Mouse (Mus musculus) small intestine, adult 2 months (tissue): Measurements from ENCODE around the gene Cep68. TPM values are rescaled to one million over a fixed set of nuclear protein-coding genes. Genes with fewer than 3 reads are reported as not detected.

Experiments used
- H3K27ac ChIP-seq: fragments of 200-500 bp; 2 replicates; pipeline ENCODE4 v1.5.1; 2012; ENCODE audit warnings: low read depth, low read length, control low read depth, inconsistent platforms; ENCODE audit not compliant: insufficient read depth
- H3K27me3 ChIP-seq: fragments of 200-500 bp; 2 replicates; pipeline ENCODE4 v1.6.1; 2012; ENCODE audit warnings: mild to moderate bottlenecking, moderate library complexity, low read length, inconsistent platforms; ENCODE audit not compliant: control insufficient read depth, insufficient read depth
- H3K36me3 ChIP-seq: fragments of 200-500 bp; 2 replicates; pipeline ENCODE4 v1.6.1; 2012; ENCODE audit warnings: mild to moderate bottlenecking, low read length, control low read depth, inconsistent platforms; ENCODE audit not compliant: control insufficient read depth, insufficient read depth
- H3K4me1 ChIP-seq: fragments of 200-500 bp; 2 replicates; pipeline ENCODE4 v1.6.1; 2012; ENCODE audit warnings: low read length, inconsistent platforms, mixed read lengths; ENCODE audit not compliant: control insufficient read depth, insufficient read depth, insufficient read length
- H3K4me3 ChIP-seq: fragments of 200-500 bp; 2 replicates; pipeline ENCODE4 v1.5.1; 2012; ENCODE audit warnings: low read depth, mild to moderate bottlenecking, control low read depth, inconsistent platforms, low read length, moderate library complexity
- CTCF ChIP-seq: fragments of 200-500 bp; IDR thresholded peaks from 2 replicates; pipeline ENCODE4 v1.5.1; 2012; ENCODE audit warnings: low read depth, mild to moderate bottlenecking, control low read depth, inconsistent platforms, low read length, moderate library complexity, mixed read lengths; ENCODE audit not compliant: insufficient replicate concordance, insufficient read length; ENCODE audit errors: extremely low read depth
- POLR2A ChIP-seq: fragments of 200-500 bp; IDR thresholded peaks from 2 replicates; pipeline ENCODE4 v1.6.1; 2012; ENCODE audit warnings: low read depth, mild to moderate bottlenecking, control low read depth, inconsistent platforms, low read length, moderate library complexity
- WGBS: fragments of 180-500 bp; shearing (Covaris S2); methylation state at CpG from one replicate; pipeline ENCODE4 v1.1.7; 2018; 5-methylcytosine and 5-hydroxymethylcytosine counted together
- polyA plus RNA-seq: library from polyadenylated mRNA; depleted of rRNA; stranded (reverse); fragments of >200 nt; gene quantifications from 2 replicates; pipeline ENCODE4 v1.2.3, GENCODE M21; 2012; rRNA removed

Cep68 gene
- polyA plus RNA-seq, 1 experiment, result 3.5 TPM

DNA sequence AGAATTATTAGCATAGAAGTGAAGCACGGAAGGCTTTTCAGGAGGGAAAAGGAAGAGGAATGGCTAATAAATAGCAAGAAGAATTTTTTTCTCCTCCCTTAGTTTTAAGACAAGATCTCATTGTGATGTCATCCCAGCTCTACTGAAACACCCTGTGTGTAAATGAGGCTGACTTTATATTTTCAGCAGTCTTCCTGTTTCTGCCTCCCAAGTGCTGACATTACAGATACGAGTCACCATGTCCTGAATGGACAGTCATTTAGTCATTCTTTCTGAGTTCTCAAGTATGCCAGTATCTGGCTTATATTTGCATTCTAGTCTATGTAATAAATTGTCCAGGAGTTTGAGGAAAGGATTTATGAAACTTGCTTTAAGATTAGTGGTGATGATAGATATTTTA is 44.9 kb downstream of the Cep68 start:
- 30% methylated on average over 2 of the region's 2 CpGs for WGBS
- TF ChIP-seq CTCF (no peak), POLR2A (no peak)
- H3K4me3 ChIP-seq, result no peak overlapping the region

DNA sequence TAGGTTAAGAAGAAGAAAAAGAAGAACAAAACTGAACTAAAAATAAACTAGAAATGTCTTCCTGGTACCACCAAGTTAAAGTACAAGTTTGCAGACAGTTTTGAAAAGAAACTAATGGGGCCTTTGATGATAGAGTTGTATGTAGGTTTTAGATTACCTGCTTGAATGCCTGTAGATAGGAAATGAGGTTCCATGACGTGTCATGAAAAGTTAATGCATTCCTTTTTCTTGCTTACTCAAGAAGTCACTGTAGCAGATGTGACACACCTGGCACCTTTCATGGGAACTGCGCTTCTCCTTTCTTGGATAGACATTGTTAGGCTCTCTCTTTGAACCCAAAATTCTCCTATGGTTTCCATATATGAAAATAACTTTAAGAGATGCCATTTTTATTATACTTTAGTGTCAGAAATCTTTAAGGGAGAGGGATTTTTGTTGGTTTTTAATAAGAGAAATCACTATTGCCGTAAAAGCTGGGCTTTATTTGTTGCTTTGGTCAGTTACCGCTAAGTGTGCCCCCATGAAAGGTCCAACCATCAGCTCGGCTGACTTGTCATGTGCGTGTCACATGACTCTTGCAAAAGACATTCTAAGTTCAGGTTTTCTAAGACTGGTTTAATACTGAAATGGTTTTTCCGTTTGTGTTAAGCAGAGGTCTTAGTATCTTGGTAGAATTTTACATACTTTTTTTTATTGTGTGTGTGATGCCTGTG is 46.8 kb downstream of the Cep68 start:
- H3K27ac ChIP-seq, result peak overlapping the region; percentile 92; the same call in 1 of the 2 replicates
- no peaks in the 10 kb centered on the region for H3K36me3 ChIP-seq
- peaks cover 17% of the 10 kb centered on the region; the same call in 1 of the 2 replicates for H3K4me1 ChIP-seq
- peak overlapping the region; percentile 44; the same call in 1 of the 2 replicates for H3K4me3 ChIP-seq
- 3% methylated on average over 7 of the region's 7 CpGs for WGBS
- TF ChIP-seq POLR2A, result no peak
- TF ChIP-seq CTCF, result no peak
- no peaks in the 10 kb centered on the region for H3K27me3 ChIP-seq

More for the DNA sequence above, 44.9 kb downstream of the Cep68 start:
- H3K27me3 ChIP-seq, result no peaks in the 10 kb centered on the region
- H3K27ac ChIP-seq, result peak overlapping the region; percentile 7; the same call in 1 of the 2 replicates
- peaks cover 20% of the 10 kb centered on the region; the same call in 1 of the 2 replicates for H3K4me1 ChIP-seq
- H3K36me3 ChIP-seq, result no peaks in the 10 kb centered on the region

GRCm38 (mm10) chr11:20201661-20202101 is 47.5 kb downstream of the Cep68 start:
- TF ChIP-seq POLR2A (no peak), CTCF (no peak)
- no peaks in the 10 kb centered on the region for H3K27me3 ChIP-seq
- peak overlapping the region; percentile 92 for H3K27ac ChIP-seq
- peak overlapping the region; percentile 86 for H3K4me3 ChIP-seq
- no peaks in the 10 kb centered on the region for H3K36me3 ChIP-seq
- 1% methylated on average over 40 of the region's 40 CpGs for WGBS
- peaks cover 21% of the 10 kb centered on the region; the same call in 1 of the 2 replicates for H3K4me1 ChIP-seq

DNA sequence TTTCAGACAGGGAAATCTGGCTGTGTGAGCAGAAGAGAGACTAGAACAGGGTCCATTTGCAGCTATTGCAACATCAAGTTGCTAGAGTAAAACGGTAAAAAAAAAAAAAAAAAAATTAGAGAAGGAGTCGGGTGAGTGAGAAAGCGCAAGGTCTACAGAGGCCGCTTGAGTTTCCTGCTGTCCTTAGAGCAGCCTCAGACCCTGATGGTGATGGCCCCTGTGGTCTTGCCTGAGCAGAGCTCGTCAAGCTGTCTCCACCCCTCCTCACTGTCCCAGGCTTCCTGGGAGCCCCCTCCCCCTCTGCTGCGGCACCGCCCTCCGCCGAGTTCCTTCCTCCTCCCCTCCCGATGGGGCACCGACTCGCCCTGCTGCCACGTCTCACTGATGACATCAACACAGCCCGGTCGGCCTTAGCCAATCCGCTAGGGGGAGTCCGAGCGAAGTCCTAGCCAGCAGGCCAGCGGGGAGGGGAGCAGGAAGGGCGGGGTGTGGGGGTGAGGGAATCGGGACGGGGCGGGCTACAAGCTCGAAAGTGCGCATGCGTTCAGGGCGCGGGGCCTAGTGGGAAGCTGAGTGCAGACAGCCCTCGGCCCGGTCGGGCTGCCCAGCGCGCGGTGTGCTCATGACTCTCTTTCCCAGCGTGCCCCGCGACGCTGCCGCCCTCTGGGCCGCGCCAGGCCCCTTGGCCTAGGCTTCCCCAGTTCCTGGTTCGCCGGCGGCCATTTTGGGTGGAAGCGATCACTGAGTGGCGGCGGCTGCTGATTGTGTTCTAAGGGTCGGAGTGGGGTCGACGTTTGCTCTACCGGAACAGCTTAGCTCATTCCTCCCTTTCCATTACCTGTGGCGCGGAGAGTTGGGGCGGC is 48.3 kb downstream of the Cep68 start, which contains the start of gene Rab1a:
Gene Rab1a, plus strand, starts transcription at position 720 of the 863 bp plus-strand sequence.
- Histone ChIP-seq H3K36me3 (no peaks in the 10 kb centered on the region), H3K4me3 (peak within 1 kb of the TSS; percentile 86), H3K27me3 (no peaks in the 10 kb centered on the region), H3K4me1 (peaks cover 18% of the 10 kb centered on the region; the same call in 1 of the 2 replicates), H3K27ac (peak within 1 kb of the TSS; percentile 94)
- 2% methylated on average over 54 of the region's 54 CpGs for WGBS
- peak; percentile 53; the same call in 1 of the 2 replicates for TF ChIP-seq CTCF
- TF ChIP-seq POLR2A, result peak; percentile 90

- Histone ChIP-seq H3K4me3 (no peak overlapping the region), H3K27ac (no peak overlapping the region), H3K4me1 (peaks cover 4% of the 10 kb centered on the region; the same call in 1 of the 2 replicates), H3K36me3 (no peaks in the 10 kb centered on the region), H3K27me3 (no peaks in the 10 kb centered on the region)
- 71% methylated on average over 4 of the region's 4 CpGs for WGBS
- no peak for TF ChIP-seq CTCF
- no peak for TF ChIP-seq POLR2A
Measured at GRCm38 (mm10) chr11:20193100-20193736, 56.0 kb downstream of the Cep68 start.

GRCm38 (mm10) chr11:20187271-20187670 is 62.0 kb downstream of the Cep68 start:
- TF ChIP-seq POLR2A, result no peak
- WGBS, result 43% methylated on average over 6 of the region's 6 CpGs
- Histone ChIP-seq H3K27ac (no peak overlapping the region), H3K4me1 (no peaks in the 10 kb centered on the region), H3K36me3 (no peaks in the 10 kb centered on the region), H3K27me3 (no peaks in the 10 kb centered on the region), H3K4me3 (no peak overlapping the region)

Other genes with a start within 250 kb of the Cep68 start
- 4.6 and 10.7 TPM in 2 replicates for gene Actr2, start 136.5 kb downstream of the Cep68 start, polyA plus RNA-seq
- gene Rab1a, start 48.0 kb downstream of the Cep68 start, polyA plus RNA-seq, result 27.7 and 60.0 TPM in 2 replicates
- gene Slc1a4, start 83.3 kb upstream of the Cep68 start, polyA plus RNA-seq, result 3.3 and 4.3 TPM in 2 replicates